Mouse (Mus musculus): ENCODE results near the gene Socs3.

Gene Socs3

GRCm38 (mm10) chr11:117972656-117973558 lies 3.1 kb upstream of the Socs3 start:
- peak; percentile 97 for DNase-seq (ENCODE audit: low read depth, low spot score)

- no peak for DNase-seq (ENCODE audit: low read depth, low spot score)
Measured at GRCm38 (mm10) chr11:117971646-117972242, 1.9 kb upstream of the Socs3 start.

GRCm38 (mm10) chr11:117971100-117971499 lies 1.3 kb upstream of the Socs3 start:
- DNase-seq (ENCODE audit: low read depth, low spot score), result no peak

GRCm38 (mm10) chr11:117969100-117969944 lies 525 bp downstream of the Socs3 start:
- DNase-seq (ENCODE audit: low read depth, low spot score), result peak; percentile 98

GRCm38 (mm10) chr11:117968716-117969099 lies 1.1 kb downstream of the Socs3 start:
- no peak for DNase-seq (ENCODE audit: low read depth, low spot score)

- DNase-seq (ENCODE audit: low read depth, low spot score), result no peak
Measured at GRCm38 (mm10) chr11:117968016-117968671, 1.7 kb downstream of the Socs3 start.

- DNase-seq (ENCODE audit: low read depth, low spot score), result peak; percentile 64
Measured at GRCm38 (mm10) chr11:117967249-117968015, 2.4 kb downstream of the Socs3 start.

- DNase-seq (ENCODE audit: low read depth, low spot score), result no peak
Measured at GRCm38 (mm10) chr11:117966506-117967100, 3.2 kb downstream of the Socs3 start.

- DNase-seq (ENCODE audit: low read depth, low spot score), result peak; percentile 65
Measured at GRCm38 (mm10) chr11:117965561-117965981, 4.3 kb downstream of the Socs3 start.

GRCm38 (mm10) chr11:117965052-117965451 lies 4.8 kb downstream of the Socs3 start:
- peak; percentile 58 for DNase-seq (ENCODE audit: low read depth, low spot score)

- no peak for DNase-seq (ENCODE audit: low read depth, low spot score)
Measured at GRCm38 (mm10) chr11:117964294-117964693, 5.6 kb downstream of the Socs3 start.

GRCm38 (mm10) chr11:117963872-117964271 lies 6.0 kb downstream of the Socs3 start:
- DNase-seq (ENCODE audit: low read depth, low spot score), result no peak

- DNase-seq (ENCODE audit: low read depth, low spot score), result peak; percentile 98
Measured at GRCm38 (mm10) chr11:117963091-117963793, 6.6 kb downstream of the Socs3 start.

- peak; percentile 77 for DNase-seq (ENCODE audit: low read depth, low spot score)
Measured at GRCm38 (mm10) chr11:117962228-117963067, 7.4 kb downstream of the Socs3 start.

- no peak for DNase-seq (ENCODE audit: low read depth, low spot score)
Measured at GRCm38 (mm10) chr11:117960601-117961000, 9.2 kb downstream of the Socs3 start.

- no peak for DNase-seq (ENCODE audit: low read depth, low spot score)
Measured at GRCm38 (mm10) chr11:117959741-117960381, 10.0 kb downstream of the Socs3 start.

GRCm38 (mm10) chr11:117959166-117959565 lies 10.7 kb downstream of the Socs3 start:
- DNase-seq (ENCODE audit: low read depth, low spot score), result no peak

GRCm38 (mm10) chr11:117958197-117958596 lies 11.7 kb downstream of the Socs3 start:
- DNase-seq (ENCODE audit: low read depth, low spot score), result no peak
